16 mouse cellular contexts compared by ENCODE assay signal in the genomic region with DNA sequence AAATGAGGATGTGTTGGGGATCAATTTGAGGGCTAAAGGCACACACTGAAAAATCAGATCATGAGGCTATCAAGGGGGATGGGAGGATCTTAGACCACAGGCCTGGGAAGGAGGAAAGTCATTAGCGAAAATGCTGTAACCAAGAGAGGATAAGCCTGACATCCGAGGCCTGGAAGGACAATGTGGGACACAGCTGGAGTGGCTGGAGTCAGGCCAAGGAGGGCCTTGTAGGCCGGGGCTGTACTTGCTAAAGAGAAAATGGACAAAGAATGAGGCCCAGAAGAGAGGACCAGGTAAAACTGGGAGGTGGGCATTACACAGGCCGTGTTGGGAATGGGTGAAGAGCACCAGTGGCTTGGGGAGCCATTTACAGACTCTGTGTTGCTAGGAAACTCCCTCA. TPM values are rescaled to one million over a fixed set of nuclear protein-coding genes. Genes with fewer than 3 reads are reported as not detected.
A peak's percentile ranks its signal among the peaks of the same experiment; 100 is the strongest.
DNase-seq lines count a peak whose midpoint lies in the region; ATAC-seq and TF ChIP-seq lines count a peak whose summit lies in the region.
"Had no signal": no experiment of that assay in that cellular context is flagged by ENCODE, and none has a peak within 500 bp of the region (broad histone marks: within the 10 kb centered on the region; RNA-seq: fewer than 3 reads in every experiment).

No protein-coding gene starts in this region.

- no peak for TF ChIP-seq CTCF in spleen, adult 2 months (IDR thresholded peaks at IDR 0.05; ENCODE audit: extremely low read depth, insufficient read depth, insufficient read length, insufficient replicate concordance)

- H3K4me1 ChIP-seq in spleen, adult 2 months (ENCODE audit: control insufficient read depth, insufficient read depth, insufficient read length): peaks cover 44% of the 10 kb centered on the region; the same call in 1 of the 2 replicates
- peaks cover 3% of the 10 kb centered on the region; the same call in 1 of the 2 replicates for H3K4me1 ChIP-seq in forebrain, embryonic 15.5 days
- H3K4me1 ChIP-seq: kidney, embryonic 15.5 days; limb, embryonic 12.5 days had no signal

- 82% methylated on average over 4 of the region's 4 CpGs for WGBS in spleen, adult 2 months
- WGBS in forebrain, embryonic 15.5 days: 72% methylated on average over 4 of the region's 4 CpGs

- no peak for ATAC-seq in forebrain, embryonic 15.5 days (replicated peaks)
- ATAC-seq: midbrain, embryonic 15.5 days; Patski had no signal

- peak overlapping the region; percentile 50 for H3K27ac ChIP-seq in spleen, adult 2 months (ENCODE audit: insufficient read depth, low read length)
- H3K27ac ChIP-seq in forebrain, embryonic 15.5 days (replicated peaks): no peak overlapping the region
- H3K27ac ChIP-seq: hindbrain, embryonic 13.5 days; kidney, embryonic 15.5 days; limb, embryonic 12.5 days; liver, embryonic 14.5 days; midbrain, embryonic 15.5 days had no signal

- peak; percentile 62 for DNase-seq in kidney, postnatal 10 days
- no peak for DNase-seq in kidney, adult 9 months
- no peak for DNase-seq in spleen, adult 2 months (ENCODE audit: low read depth in 1 of 2, low spot score in 2 of 2)
- DNase-seq in spleen, postnatal 10 days (ENCODE audit: low spot score in 2 of 2): no peak
- peak; percentile 25 for DNase-seq in gastrocnemius, postnatal 25 days
- peak; percentile 71 for DNase-seq in heart, postnatal 4 days
- DNase-seq: cerebellum, adult 9-11 months; layer of hippocampus, postnatal 36 days; thymus, adult 2 months had no signal

- no peak overlapping the region for H3K4me3 ChIP-seq in spleen, adult 2 months (ENCODE audit: extremely low read depth, insufficient read depth, insufficient read length)
- H3K4me3 ChIP-seq in forebrain, embryonic 15.5 days: no peak overlapping the region
- H3K4me3 ChIP-seq: hindbrain, embryonic 13.5 days; kidney, embryonic 15.5 days; limb, embryonic 12.5 days; midbrain, embryonic 15.5 days had no signal

- no peaks in the 10 kb centered on the region for H3K9me3 ChIP-seq in forebrain, embryonic 15.5 days
- H3K9me3 ChIP-seq: hindbrain, embryonic 13.5 days; kidney, embryonic 15.5 days; limb, embryonic 12.5 days; midbrain, embryonic 15.5 days had no signal

- no peaks in the 10 kb centered on the region for H3K27me3 ChIP-seq in spleen, adult 2 months (ENCODE audit: control insufficient read depth, insufficient read depth, low read length)
- no peaks in the 10 kb centered on the region for H3K27me3 ChIP-seq in forebrain, embryonic 15.5 days
- H3K27me3 ChIP-seq: hindbrain, embryonic 13.5 days; kidney, embryonic 15.5 days; limb, embryonic 12.5 days; midbrain, embryonic 15.5 days had no signal

- TF ChIP-seq POLR2A in spleen, adult 2 months (IDR thresholded peaks at IDR 0.05; ENCODE audit: low read depth, low read length): no peak

- no peak overlapping the region for H3K9ac ChIP-seq in forebrain, embryonic 15.5 days (replicated peaks)
- H3K9ac ChIP-seq: hindbrain, embryonic 13.5 days; kidney, embryonic 15.5 days; limb, embryonic 12.5 days; liver, embryonic 14.5 days; midbrain, embryonic 15.5 days had no signal

- peaks cover 13% of the 10 kb centered on the region for H3K36me3 ChIP-seq in spleen, adult 2 months (ENCODE audit: control insufficient read depth, insufficient read depth, low read length)
- H3K36me3 ChIP-seq in forebrain, embryonic 15.5 days: no peaks in the 10 kb centered on the region
- H3K36me3 ChIP-seq: hindbrain, embryonic 13.5 days; kidney, embryonic 15.5 days; limb, embryonic 12.5 days; midbrain, embryonic 15.5 days had no signal

- no peak overlapping the region for H3K4me2 ChIP-seq in forebrain, embryonic 15.5 days (replicated peaks)
- H3K4me2 ChIP-seq: hindbrain, embryonic 13.5 days; kidney, embryonic 15.5 days; limb, embryonic 12.5 days; midbrain, embryonic 15.5 days had no signal

RNA-seq across cellular contexts. Expression of a gene that starts 22.9 kb away (rescaled TPM):
- polyA plus RNA-seq in spleen, adult 2 months (2012; rRNA removed): 119 and 126 TPM in 2 replicates
- total RNA-seq in gastrocnemius, postnatal 25 days (2021): 1 to 10 TPM; 2.8 to 3.0 TPM
- 10 to 100 TPM; 24.1 to 26.5 TPM for total RNA-seq in heart, postnatal 4 days (2021)
- 1.1 and 1.2 TPM in 2 replicates for polyA plus RNA-seq in forebrain, embryonic 15.5 days (2015; fragmentation: Nextera tagmentation; extraction: Ambion mirVana)
- polyA plus RNA-seq: Patski had no signal

Comparison
In these comparisons a context has a peak if more than half of its experiments do, and no peak if none do; other contexts are left out.
1. DNase-seq: peak in kidney, postnatal 10 days (single experiment), gastrocnemius, postnatal 25 days (single experiment) and heart, postnatal 4 days (single experiment); none in kidney, adult 9 months (single experiment), spleen, adult 2 months (0 of 2) and spleen, postnatal 10 days (0 of 2).
2. RNA of a gene that starts 22.9 kb away (total RNA-seq): 24.1 to 26.5 TPM in heart, postnatal 4 days; 2.8 to 3.0 TPM in gastrocnemius, postnatal 25 days; every median in the first group is over 4 times any median in the second.